Mouse (Mus musculus) cerebellum, postnatal 36 days (tissue): ENCODE measurements around the gene Nufip2.
"Not testable (repeated sequence)": the region's sequence is repeated elsewhere in the genome, so short reads cannot be mapped to it uniquely, and the experiment has no call there.

Source experiments
- DNase-seq, 2 experiments: peaks; one replicate each; pipeline ENCODE4 v3.0.0; 2021 to 2022; ENCODE audit warnings: mixed read lengths in 2 of 2

Gene Nufip2

GRCm38 (mm10) chr11:77713736-77714135, 27.8 kb downstream of the Nufip2 start:
- no peak for DNase-seq

- DNase-seq = no peak
Observed at GRCm38 (mm10) chr11:77719055-77719454, 33.1 kb downstream of the Nufip2 start.

DNA sequence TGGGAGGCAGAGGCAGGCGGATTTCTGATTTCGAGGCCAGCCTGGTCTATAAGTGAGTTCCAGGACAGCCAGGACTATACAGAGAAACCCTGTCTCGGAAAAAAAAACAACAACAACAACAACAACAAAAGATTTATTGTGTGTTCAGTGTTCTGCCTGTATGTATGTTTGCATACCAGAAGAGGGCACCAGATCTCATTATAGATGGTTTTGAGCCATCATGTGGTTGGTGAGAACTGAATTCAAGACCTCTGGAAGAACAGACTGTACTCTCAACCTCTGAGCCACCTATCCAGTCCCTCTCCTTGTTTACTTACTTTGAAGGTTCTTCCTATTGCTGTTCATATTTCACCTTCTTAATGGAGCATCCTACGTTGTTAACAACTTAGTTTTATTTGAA, 35.4 kb downstream of the Nufip2 start:
- no peak for DNase-seq

GRCm38 (mm10) chr11:77724766-77725165, 38.8 kb downstream of the Nufip2 start:
- no peak for DNase-seq

- DNase-seq = no peak
Observed at GRCm38 (mm10) chr11:77725183-77725582, 39.2 kb downstream of the Nufip2 start, which contains the start of gene Cryba1. Gene Cryba1 (minus strand): TSS chr11:77725283.

GRCm38 (mm10) chr11:77728587-77728986, 42.6 kb downstream of the Nufip2 start:
- DNase-seq = peak in 1 of 2 experiments; percentile 17

DNA sequence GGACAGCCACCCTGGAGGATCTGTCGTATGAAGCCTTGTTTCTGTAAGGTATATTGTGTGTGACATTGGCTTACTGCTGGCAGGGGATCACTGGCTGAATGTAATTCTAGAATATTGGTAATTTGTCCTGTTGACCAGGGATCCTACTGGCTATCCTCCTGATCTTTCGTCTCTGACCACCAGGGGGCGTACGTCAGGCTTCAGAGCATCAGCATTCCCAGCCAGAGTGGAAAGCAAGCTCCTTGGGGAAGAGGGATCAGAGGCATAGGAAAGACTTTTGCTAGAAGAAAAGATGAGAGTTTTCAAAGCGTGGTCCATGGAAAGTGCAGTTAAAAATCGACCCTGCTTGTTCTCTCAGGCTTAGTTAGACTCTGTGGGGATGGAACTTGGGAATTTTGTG, 51.3 kb downstream of the Nufip2 start:
- DNase-seq = peak; percentile 90 to 93

- no peak for DNase-seq
Observed at GRCm38 (mm10) chr11:77738555-77738954, 52.6 kb downstream of the Nufip2 start.

DNA sequence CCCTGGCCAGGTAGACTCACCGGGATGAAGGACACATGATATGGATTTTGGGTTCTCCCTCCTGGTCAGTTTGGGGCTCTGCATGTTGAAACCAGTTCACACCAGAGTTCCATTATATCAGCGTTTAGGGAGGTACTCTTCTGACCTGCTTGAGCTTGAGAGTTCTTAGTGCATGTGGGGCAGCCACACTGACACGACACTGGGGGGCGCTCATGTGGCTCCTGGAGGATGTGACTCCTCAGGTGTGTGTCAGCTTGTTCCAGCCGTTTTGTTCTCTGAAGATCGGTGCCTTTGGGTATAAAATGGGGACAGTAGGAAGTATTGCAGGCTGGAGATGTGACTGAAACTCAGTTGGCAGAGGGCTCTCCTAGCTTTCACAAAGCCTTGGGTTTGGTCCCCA, 58.0 kb downstream of the Nufip2 start:
- DNase-seq = peak; percentile 41 to 62

DNA sequence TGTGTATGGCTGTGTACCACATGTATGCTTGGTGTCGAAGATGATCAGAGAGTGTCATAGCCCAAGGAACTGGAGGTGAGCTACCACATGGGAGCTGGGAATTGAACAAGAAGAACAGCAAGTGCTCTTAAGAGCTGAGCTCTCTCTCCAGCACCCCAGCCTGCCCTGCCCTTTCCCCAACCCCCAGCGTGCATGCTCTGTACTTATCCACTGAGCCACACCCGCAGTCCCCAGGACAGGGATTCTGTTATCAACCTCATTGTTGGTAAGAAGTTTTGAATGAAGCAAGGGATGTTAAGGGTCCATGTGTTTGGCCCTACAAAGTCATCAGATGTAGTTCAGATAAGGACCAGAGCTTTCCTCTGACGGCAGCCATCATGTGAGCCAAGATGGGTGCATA, 60.7 kb downstream of the Nufip2 start:
- no peak for DNase-seq

DNA sequence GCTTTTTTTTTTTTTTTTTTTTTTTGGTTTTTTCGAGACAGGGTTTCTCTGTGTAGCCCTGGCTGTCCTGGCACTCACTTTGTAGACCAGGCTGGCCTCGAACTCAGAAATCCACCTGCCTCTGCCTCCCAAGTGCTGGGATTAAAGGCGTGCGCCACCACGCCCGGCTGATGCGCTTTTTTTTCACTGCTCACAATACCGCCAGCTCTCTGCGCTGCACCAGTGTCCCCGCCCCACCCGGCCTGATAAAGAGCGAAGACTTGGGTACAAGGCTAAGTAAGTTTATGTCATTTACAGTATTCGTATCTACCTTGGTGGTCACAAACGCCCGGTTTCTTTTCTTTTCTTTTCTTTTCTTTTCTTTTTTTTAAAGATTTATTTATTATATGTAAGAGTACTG, 61.1 kb downstream of the Nufip2 start:
- DNase-seq = not testable (repeated sequence)

- no peak for DNase-seq
Observed at GRCm38 (mm10) chr11:77748996-77749395, 63.0 kb downstream of the Nufip2 start.

DNA sequence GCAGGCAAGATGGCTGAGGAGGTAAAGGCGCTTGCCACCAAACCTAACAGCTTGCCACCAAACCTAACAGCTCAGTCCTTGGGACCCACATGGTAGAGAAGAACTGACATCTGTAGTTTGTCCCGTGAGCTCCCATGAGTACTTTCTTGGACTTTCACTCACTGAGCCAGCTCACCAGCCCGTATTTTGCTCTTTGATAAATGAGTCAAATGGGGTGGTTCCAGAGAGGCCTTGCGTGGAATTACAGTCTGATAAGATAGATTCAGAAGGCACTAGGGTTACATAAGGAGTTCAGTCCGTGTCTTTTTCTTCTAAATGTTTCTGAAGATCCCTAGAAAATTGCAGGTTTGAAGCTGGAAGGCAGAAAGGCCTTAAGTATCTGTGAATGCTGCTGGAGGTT, 66.6 kb downstream of the Nufip2 start:
- no peak for DNase-seq

DNA sequence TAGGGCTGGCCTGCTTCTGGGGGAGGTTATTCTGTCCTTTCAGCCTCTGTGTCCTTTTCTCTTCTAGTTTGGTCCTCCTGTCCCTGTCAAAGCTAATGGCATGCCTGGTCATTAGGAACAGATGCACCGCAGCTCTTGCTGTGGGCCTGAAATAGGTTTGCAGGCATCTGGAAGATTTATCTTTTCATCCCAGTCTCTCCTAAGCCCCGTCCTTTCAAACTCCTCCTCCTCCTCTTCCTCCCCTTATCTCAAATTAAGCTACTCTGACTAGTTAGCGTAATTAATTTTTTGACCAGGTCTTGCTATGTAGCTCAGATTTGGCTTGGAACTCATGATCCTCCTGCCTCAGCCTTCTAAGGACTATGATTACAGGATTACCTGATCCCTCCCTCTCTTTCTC, 67.5 kb downstream of the Nufip2 start:
- no peak for DNase-seq

DNA sequence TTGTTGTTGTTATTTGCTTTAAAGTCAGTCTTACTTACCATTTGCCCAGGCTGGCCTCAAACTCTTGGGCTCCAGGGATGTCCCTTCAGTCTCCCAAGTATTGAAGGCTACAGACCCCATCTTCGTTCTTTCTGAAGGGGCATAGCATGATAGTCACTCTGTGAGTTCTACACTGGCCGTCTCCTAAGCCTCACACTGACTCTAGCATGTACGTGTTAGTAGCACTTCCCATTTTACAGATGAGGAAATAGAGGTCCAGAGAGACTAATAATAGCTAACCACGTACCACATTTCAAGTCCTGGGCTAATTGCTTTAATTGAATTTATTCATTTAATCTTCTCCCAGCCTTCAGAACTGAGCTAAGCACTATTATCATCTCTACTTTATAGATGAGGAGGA, 74.1 kb downstream of the Nufip2 start:
- no peak for DNase-seq

GRCm38 (mm10) chr11:77762783-77763672, 77.1 kb downstream of the Nufip2 start, which contains the start of gene Myo18a:
Gene Myo18a (plus strand): TSS chr11:77763246.
- peak; percentile 89 to 92 for DNase-seq

DNA sequence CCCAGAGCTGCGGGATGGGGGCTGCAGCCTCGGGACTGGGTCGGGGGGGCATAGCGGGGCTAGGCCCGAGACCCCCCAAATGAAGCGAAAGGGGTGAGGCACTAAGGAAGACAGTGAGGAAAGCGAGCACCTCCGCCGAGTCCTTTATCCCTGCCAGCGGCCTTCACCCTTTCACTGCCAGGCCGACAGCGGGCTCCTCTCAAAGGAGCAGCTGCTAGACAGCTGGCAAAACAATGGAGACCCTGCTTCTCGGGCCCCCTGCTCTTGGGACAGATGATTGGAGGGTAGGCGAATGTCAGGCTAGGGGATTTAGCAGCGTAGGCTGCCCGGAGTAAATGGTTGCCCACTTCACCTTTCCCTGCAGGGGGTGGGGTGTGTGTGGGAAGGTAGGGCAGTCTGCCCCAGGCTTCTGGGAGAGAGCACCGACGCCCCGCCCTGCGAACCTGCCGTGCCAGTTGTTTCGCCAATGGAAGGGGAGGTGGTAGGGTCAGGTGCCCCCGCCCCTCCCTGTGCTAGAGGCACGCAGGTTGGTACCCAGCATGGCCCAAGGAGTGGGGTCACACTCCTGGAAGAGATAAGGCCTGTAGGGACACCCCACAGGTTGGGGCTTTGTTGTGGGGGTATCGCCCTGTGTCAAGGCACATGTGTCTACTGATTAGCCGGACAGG, 77.9 kb downstream of the Nufip2 start:
- peak; percentile 39 to 44 for DNase-seq

GRCm38 (mm10) chr11:77764694-77765458, 78.9 kb downstream of the Nufip2 start:
- DNase-seq = no peak

DNA sequence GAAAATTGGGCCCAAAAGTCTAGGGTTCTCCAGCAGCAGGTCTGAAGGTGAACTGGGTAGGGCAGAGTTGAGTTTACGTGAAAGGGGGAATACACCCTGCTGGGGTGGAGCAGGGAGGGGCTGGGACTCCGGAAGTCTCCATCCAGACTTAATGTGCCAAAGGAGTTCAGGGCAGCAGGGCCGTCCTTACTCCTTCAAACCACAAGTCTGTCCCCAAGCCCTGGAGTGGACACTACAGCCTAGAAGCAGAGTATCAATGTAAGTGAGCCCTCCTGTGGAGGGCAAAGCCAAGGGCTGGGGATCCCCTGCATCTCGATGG, 79.5 kb downstream of the Nufip2 start:
- DNase-seq = no peak

GRCm38 (mm10) chr11:77766351-77767001, 80.5 kb downstream of the Nufip2 start:
- peak; percentile 36 to 49 for DNase-seq

DNA sequence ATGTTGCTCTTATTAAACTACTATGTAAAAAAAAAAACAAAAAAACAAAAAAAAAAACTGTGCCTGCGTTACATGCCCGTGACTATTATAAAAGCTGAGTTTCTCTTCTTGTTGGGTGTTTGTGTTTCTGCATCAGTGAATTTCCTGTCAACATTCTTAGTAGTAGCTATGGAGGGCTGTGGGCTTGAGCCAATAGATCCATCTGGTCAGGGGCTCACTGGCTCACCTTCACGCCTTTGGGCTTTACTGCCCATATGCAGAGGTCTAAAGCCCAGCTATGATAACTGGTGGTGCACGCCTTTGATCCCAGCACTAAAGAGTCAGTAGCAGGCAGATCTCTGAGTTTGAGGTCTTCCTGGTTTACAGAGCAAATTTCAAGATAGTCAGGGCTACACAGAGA, 83.5 kb downstream of the Nufip2 start:
- DNase-seq = no peak

GRCm38 (mm10) chr11:77770346-77770745, 84.4 kb downstream of the Nufip2 start:
- DNase-seq = no peak
